Mouse (Mus musculus): ENCODE data around the gene Ren1. TPM values are rescaled to one million over a fixed set of nuclear protein-coding genes. Genes with fewer than 3 reads are reported as not detected.

Gene Ren1
- polyA plus RNA-seq, 1 experiment from 2014 or later, result 0.11 TPM

- no peak overlapping the region for H3K27ac ChIP-seq
Measured at GRCm38 (mm10) chr1:133366951-133367605, 16.8 kb downstream of the Ren1 start.

GRCm38 (mm10) chr1:133367606-133368488, 17.5 kb downstream of the Ren1 start:
- H3K4me2 ChIP-seq (replicated peaks), result peak overlapping the region; percentile 14; the same call in 1 of the 2 replicates
- H3K4me3 ChIP-seq, result no peak overlapping the region

More at GRCm38 (mm10) chr1:133366951-133367605, 16.8 kb downstream of the Ren1 start:
- Histone ChIP-seq H3K27me3 (replicated peaks) (peaks cover 22% of the 10 kb centered on the region), H3K36me3 (no peaks in the 10 kb centered on the region), H3K9ac (no peak overlapping the region), H3K4me2 (replicated peaks) (no peak overlapping the region), H3K4me3 (no peak overlapping the region), H3K9me3 (no peaks in the 10 kb centered on the region), H3K4me1 (peaks cover 22% of the 10 kb centered on the region)
- WGBS, result 48% methylated on average over 10 of the region's 10 CpGs
- no peak for ATAC-seq (ENCODE audit: low FRiP score, low read depth)

GRCm38 (mm10) chr1:133368644-133369043, 18.3 kb downstream of the Ren1 start:
- Histone ChIP-seq H3K4me2 (replicated peaks) (no peak overlapping the region), H3K4me1 (peaks cover 31% of the 10 kb centered on the region), H3K27me3 (replicated peaks) (peaks cover 20% of the 10 kb centered on the region), H3K9me3 (no peaks in the 10 kb centered on the region), H3K9ac (no peak overlapping the region), H3K36me3 (no peaks in the 10 kb centered on the region), H3K27ac (no peak overlapping the region), H3K4me3 (no peak overlapping the region)
- WGBS, result 61% methylated on average over 10 of the region's 10 CpGs
- no peak for ATAC-seq (ENCODE audit: low FRiP score, low read depth)

More at GRCm38 (mm10) chr1:133367606-133368488, 17.5 kb downstream of the Ren1 start:
- Histone ChIP-seq H3K36me3 (no peaks in the 10 kb centered on the region), H3K9ac (0 out of 2 replicates have a peak overlapping the region, but pooled peaks have one; percentile 17), H3K4me1 (peaks cover 29% of the 10 kb centered on the region), H3K27me3 (replicated peaks) (peaks cover 22% of the 10 kb centered on the region), H3K27ac (no peak overlapping the region), H3K9me3 (no peaks in the 10 kb centered on the region)
- ATAC-seq (ENCODE audit: low FRiP score, low read depth), result no peak
- 12% methylated on average over 11 of the region's 11 CpGs for WGBS

GRCm38 (mm10) chr1:133370352-133370751, 20.0 kb downstream of the Ren1 start:
- no peak overlapping the region for H3K9ac ChIP-seq
- WGBS, result 79% methylated on average over 4 of the region's 4 CpGs
- no peak overlapping the region for H3K27ac ChIP-seq
- no peak for ATAC-seq (ENCODE audit: low FRiP score, low read depth)
- no peak overlapping the region for H3K4me2 ChIP-seq (replicated peaks)
- H3K9me3 ChIP-seq, result no peaks in the 10 kb centered on the region
- peaks cover 3% of the 10 kb centered on the region; the same call in 1 of the 2 replicates for H3K27me3 ChIP-seq (replicated peaks)
- no peak overlapping the region for H3K4me3 ChIP-seq
- peaks cover 23% of the 10 kb centered on the region for H3K4me1 ChIP-seq
- H3K36me3 ChIP-seq, result no peaks in the 10 kb centered on the region

- H3K4me2 ChIP-seq (replicated peaks), result no peak overlapping the region
- ATAC-seq (ENCODE audit: low FRiP score, low read depth), result no peak
- H3K4me1 ChIP-seq, result peaks cover 29% of the 10 kb centered on the region
- H3K36me3 ChIP-seq, result no peaks in the 10 kb centered on the region
- H3K9me3 ChIP-seq, result no peaks in the 10 kb centered on the region
- no peak overlapping the region for H3K27ac ChIP-seq
- H3K27me3 ChIP-seq (replicated peaks), result no peaks in the 10 kb centered on the region
- H3K4me3 ChIP-seq, result no peak overlapping the region
- H3K9ac ChIP-seq, result no peak overlapping the region
- 78% methylated on average over 6 of the region's 6 CpGs for WGBS
Measured at GRCm38 (mm10) chr1:133371431-133371830, 21.1 kb downstream of the Ren1 start.

GRCm38 (mm10) chr1:133372113-133372512, 21.8 kb downstream of the Ren1 start:
- Histone ChIP-seq H3K27me3 (replicated peaks) (no peaks in the 10 kb centered on the region), H3K36me3 (no peaks in the 10 kb centered on the region), H3K9me3 (no peaks in the 10 kb centered on the region), H3K9ac (no peak overlapping the region), H3K4me2 (replicated peaks) (no peak overlapping the region), H3K4me1 (peaks cover 29% of the 10 kb centered on the region), H3K27ac (no peak overlapping the region), H3K4me3 (no peak overlapping the region)
- no peak; the same call in 1 of the 2 replicates for ATAC-seq (ENCODE audit: low FRiP score, low read depth)
- WGBS, result 57% methylated on average over 8 of the region's 8 CpGs

GRCm38 (mm10) chr1:133375696-133376346, 25.5 kb downstream of the Ren1 start:
- Histone ChIP-seq H3K4me2 (replicated peaks) (no peak overlapping the region), H3K27ac (no peak overlapping the region), H3K27me3 (replicated peaks) (no peaks in the 10 kb centered on the region), H3K9ac (no peak overlapping the region), H3K4me3 (no peak overlapping the region), H3K9me3 (no peaks in the 10 kb centered on the region), H3K36me3 (no peaks in the 10 kb centered on the region), H3K4me1 (peaks cover 18% of the 10 kb centered on the region)
- WGBS, result 58% methylated on average over 10 of the region's 10 CpGs
- ATAC-seq (ENCODE audit: low FRiP score, low read depth), result no peak

- Histone ChIP-seq H3K27me3 (replicated peaks) (no peaks in the 10 kb centered on the region), H3K27ac (no peak overlapping the region), H3K4me3 (no peak overlapping the region), H3K9me3 (no peaks in the 10 kb centered on the region), H3K9ac (no peak overlapping the region), H3K4me1 (peaks cover 14% of the 10 kb centered on the region), H3K4me2 (replicated peaks) (no peak overlapping the region), H3K36me3 (no peaks in the 10 kb centered on the region)
- no peak for ATAC-seq (ENCODE audit: low FRiP score, low read depth)
- WGBS, result 90% methylated on average over 5 of the region's 5 CpGs
Measured at GRCm38 (mm10) chr1:133377547-133377946, 27.2 kb downstream of the Ren1 start.

- Histone ChIP-seq H3K9me3 (no peaks in the 10 kb centered on the region), H3K27me3 (replicated peaks) (no peaks in the 10 kb centered on the region), H3K4me2 (replicated peaks) (no peak overlapping the region), H3K9ac (no peak overlapping the region), H3K4me3 (no peak overlapping the region), H3K27ac (no peak overlapping the region), H3K4me1 (peaks cover 10% of the 10 kb centered on the region), H3K36me3 (peaks cover 6% of the 10 kb centered on the region; the same call in 1 of the 2 replicates)
- 70% methylated on average over 10 of the region's 10 CpGs for WGBS
- no peak for ATAC-seq (ENCODE audit: low FRiP score, low read depth)
Measured at GRCm38 (mm10) chr1:133379254-133379985, 29.1 kb downstream of the Ren1 start.

- no peaks in the 10 kb centered on the region for H3K9me3 ChIP-seq
- H3K4me1 ChIP-seq, result peaks cover 10% of the 10 kb centered on the region
- H3K27ac ChIP-seq, result no peak overlapping the region
- WGBS, result 81% methylated on average over 3 of the region's 3 CpGs
- H3K36me3 ChIP-seq, result peaks cover 6% of the 10 kb centered on the region; the same call in 1 of the 2 replicates
- H3K27me3 ChIP-seq (replicated peaks), result no peaks in the 10 kb centered on the region
- ATAC-seq (ENCODE audit: low FRiP score, low read depth), result no peak
- no peak overlapping the region for H3K4me3 ChIP-seq
- H3K4me2 ChIP-seq (replicated peaks), result no peak overlapping the region
- H3K9ac ChIP-seq, result no peak overlapping the region
Measured at GRCm38 (mm10) chr1:133379986-133380320, 29.6 kb downstream of the Ren1 start.

GRCm38 (mm10) chr1:133380347-133381065, 30.2 kb downstream of the Ren1 start:
- Histone ChIP-seq H3K27ac (no peak overlapping the region), H3K9me3 (no peaks in the 10 kb centered on the region), H3K4me1 (peaks cover 10% of the 10 kb centered on the region), H3K36me3 (peaks cover 6% of the 10 kb centered on the region; the same call in 1 of the 2 replicates), H3K27me3 (replicated peaks) (no peaks in the 10 kb centered on the region), H3K9ac (no peak overlapping the region), H3K4me2 (replicated peaks) (no peak overlapping the region), H3K4me3 (no peak overlapping the region)
- WGBS, result 74% methylated on average over 14 of the region's 14 CpGs
- ATAC-seq (ENCODE audit: low FRiP score, low read depth), result no peak

Data from neural tube, embryonic 12.5 days (tissue).